Mouse (Mus musculus) adipocyte (in vitro differentiated cells): ENCODE measurements around the gene Ift74.
A peak's percentile ranks its signal among the peaks of the same experiment; 100 is the strongest.

Experiments used
- DNase-seq: peaks from one replicate; pipeline ENCODE4 v3.0.0-alpha.2; 2016; ENCODE audit warnings: low spot score

The Ift74 gene

DNA sequence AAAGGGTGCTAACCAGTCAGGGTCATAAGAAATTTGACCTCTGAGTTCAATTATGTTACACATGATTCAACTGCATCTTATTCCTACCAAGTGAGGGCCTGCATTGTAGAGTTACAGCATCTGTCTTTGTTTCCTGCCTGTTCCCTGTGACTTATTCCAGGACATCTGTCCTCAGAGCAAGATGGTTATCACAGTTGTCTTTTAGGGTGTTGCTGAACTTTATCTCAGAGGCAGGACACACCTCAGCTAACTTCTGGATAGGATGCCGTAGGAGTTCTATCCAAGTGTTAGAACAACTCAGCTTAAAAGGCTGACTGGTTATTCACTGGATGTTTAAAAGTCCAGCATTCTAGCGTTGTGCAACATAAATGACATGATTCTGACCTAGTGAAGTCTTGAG is 77.9 kb downstream of the Ift74 start:
- no peak for DNase-seq

- DNase-seq = no peak
These were observed 82.1 kb downstream of the Ift74 start for GRCm38 (mm10) chr4:94696368-94696767.

- DNase-seq = no peak
These were observed 96.7 kb downstream of the Ift74 start for GRCm38 (mm10) chr4:94711002-94711401.

GRCm38 (mm10) chr4:94711426-94711825 is 97.1 kb downstream of the Ift74 start:
- no peak for DNase-seq

DNA sequence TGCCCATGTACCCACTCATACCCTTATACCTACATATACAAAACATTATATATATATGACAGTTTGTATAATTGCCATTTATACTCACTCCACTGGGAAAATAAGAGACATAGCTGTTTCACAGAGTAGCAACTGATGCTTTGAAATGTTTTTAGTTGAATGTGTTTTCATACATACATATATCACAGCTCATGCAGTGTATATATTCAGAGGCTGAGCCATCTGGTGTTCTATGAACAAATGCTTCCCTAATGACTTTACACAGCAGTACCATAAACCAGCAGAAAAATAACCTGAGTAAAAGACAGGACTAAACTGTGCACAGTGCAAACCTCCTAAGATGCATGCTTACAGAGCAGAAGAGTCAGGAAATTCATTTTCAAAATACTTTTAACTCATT is 99.5 kb downstream of the Ift74 start:
- DNase-seq = no peak

GRCm38 (mm10) chr4:94715166-94715565 is 100.9 kb downstream of the Ift74 start:
- no peak for DNase-seq

GRCm38 (mm10) chr4:94725799-94726198 is 111.5 kb downstream of the Ift74 start:
- no peak for DNase-seq

DNA sequence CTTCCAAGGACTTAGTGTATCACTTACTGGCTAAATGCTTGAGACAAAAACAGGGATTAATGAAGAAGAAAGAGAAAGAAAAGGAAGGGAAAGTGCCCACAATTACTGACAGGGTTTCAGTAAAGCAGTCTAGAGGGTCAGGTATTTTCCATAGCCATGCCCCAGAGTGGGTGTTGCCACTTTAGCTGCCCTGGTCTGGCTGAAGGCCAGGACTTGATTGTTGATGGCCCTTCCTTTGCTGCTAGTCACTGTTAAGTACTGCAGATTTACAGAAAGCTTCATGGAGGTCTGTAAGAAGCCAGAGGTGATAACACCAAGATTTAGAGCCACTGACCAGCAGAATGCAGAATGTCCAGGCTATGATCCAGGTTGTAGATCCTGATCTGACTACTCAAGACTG is 118.4 kb downstream of the Ift74 start:
- DNase-seq = no peak

DNA sequence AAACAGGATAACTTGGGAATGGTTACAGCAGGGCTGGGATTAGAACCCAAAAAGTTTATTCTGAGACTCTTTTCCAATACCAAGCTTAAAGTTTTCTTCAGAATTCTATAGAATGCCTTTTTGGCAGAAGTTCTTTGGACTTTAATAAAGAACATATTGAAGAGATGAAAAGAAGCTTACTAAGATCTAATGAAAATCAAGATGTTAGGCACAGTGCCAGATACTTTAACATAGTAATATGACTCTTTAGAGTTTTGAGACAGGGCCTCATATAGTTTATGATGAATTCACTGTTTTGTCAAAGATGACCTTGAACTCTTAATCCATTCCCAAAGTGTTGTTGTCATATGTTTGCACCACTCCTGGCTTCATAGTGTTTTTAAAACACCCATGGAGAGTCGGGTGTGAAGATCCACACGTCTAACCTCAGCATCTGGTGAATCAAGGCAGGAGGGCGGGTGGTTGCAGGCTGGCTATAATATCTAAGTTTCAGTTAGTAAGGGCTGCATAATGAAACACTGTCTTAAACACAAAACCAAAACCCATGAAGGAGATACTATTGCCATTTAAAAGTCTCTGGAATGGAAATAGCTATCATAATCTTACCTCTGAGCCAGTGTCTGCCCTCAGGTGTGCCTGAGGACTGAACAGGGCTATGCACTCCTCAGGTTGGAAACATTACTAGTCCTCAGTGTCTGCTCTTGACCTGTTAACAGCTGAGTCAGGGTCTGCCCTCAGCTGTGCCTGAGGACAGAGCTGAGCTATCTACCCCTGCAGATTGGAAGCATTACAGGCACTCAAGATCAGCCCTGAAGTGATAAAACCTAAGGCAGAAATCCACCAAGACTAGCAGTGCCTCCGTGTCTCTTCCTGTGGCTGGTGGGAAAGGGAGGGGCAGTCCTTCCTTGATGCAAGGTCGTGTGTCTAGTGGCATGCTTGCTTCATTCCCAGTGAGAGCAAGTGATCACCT is 123.3 kb downstream of the Ift74 start:
- no peak for DNase-seq

GRCm38 (mm10) chr4:94738838-94739731 is 124.8 kb downstream of the Ift74 start, which contains the start of gene Tek:
Tek (plus strand) TSS chr4:94739289.
- DNase-seq = peak; percentile 10

DNA sequence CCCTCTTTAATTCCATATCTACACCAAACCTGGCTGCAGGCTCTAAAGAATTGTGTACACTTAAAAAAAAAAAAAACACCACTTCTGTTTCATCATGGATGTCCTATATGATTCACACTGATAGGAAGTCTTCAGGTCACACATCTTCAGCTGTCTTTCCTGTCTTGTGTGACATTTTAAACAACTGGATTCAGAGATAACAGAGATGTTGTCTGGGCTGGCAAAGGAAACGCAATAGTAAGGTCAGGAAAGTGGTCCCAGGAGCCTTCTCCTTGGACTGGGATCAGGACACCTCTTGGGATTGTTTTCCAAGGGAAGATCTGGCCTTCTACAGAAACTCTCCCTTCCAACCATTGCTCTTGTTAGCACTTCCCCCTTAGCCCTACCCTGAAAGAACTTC is 127.5 kb downstream of the Ift74 start:
- DNase-seq = no peak
